Mouse (Mus musculus) small intestine, adult 2 months (tissue): ENCODE measurements around the gene Vrk1.

Experiments
- CTCF ChIP-seq: fragments of 200-500 bp; IDR thresholded peaks from 2 replicates; pipeline ENCODE4 v1.5.1; 2012; ENCODE audit warnings: low read depth, mild to moderate bottlenecking, control low read depth, inconsistent platforms, low read length, moderate library complexity, mixed read lengths; ENCODE audit not compliant: insufficient replicate concordance, insufficient read length; ENCODE audit errors: extremely low read depth
- POLR2A ChIP-seq: fragments of 200-500 bp; IDR thresholded peaks from 2 replicates; pipeline ENCODE4 v1.6.1; 2012; ENCODE audit warnings: low read depth, mild to moderate bottlenecking, control low read depth, inconsistent platforms, low read length, moderate library complexity

DNA sequence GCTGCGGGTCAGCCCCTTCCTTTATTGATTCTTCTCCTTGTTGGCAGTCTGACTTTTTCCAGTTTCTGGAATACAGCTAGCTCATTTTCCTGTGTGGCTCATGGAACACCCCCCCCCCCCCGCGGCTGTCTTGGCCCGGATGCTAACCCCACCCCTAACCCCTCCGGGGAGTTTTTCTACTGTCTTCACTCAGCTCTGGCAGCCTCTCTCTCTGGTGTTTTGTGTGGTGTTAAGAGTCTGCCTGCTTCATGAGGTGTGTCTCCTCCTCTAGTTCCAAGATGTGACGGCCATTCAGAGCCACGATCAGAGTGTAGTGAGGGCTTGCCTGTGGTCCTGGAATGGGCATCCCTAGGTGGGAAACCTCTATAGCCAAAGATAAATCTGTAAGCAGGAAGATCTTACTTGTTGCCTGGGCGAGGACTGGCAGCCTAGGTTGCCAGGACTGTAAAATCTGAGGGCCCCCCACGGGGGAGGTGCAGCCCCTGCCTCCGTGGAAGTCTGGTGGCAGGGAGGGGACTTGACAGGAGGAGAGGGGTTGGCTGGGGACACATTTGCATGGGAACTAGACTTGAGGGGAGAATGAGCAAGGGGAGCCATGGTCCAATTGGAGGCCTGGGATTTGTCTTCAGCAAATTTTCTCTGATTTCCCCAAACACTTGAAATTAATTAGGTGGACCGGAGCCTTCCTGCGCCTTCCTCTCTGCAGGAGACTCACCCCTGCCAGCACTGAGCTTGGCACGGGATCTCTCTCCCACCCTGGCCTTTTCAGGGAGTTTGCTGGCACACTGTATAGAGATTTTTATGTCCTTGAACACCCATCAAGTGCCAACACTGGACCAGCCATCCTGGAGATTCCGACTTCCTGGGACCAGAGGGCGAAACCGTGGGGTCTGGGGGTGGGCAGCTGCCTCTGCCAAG is 93.0 kb downstream of the Vrk1 start:
- TF ChIP-seq CTCF (no peak), POLR2A (no peak)
